ENCODE assay signal across 10 mouse cellular contexts in genomic region chr11:102146005-102146404, GRCm38 (mm10). TPM values are rescaled to one million over a fixed set of nuclear protein-coding genes. Genes with fewer than 3 reads are reported as not detected.
DNase-seq lines count a peak whose midpoint lies in the region; ATAC-seq lines count a peak whose summit lies in the region.
"Had no signal": no experiment of that assay in that cellular context is flagged by ENCODE, and none has a peak within 500 bp of the region (broad histone marks: within the 10 kb centered on the region; RNA-seq: fewer than 3 reads in every experiment).

No protein-coding gene starts in this region.

- H3K27ac ChIP-seq in forebrain, embryonic 10.5 days: no peak overlapping the region
- H3K27ac ChIP-seq in forebrain, embryonic 14.5 days (ENCODE audit: low read depth, low read length): no peak overlapping the region
- H3K27ac ChIP-seq in limb, embryonic 13.5 days: no peak overlapping the region

- no peak for DNase-seq in forebrain, embryonic 10.5 days (ENCODE audit: extremely low spot score, low spot score)
- DNase-seq in forebrain, embryonic 14.5 days (ENCODE audit: low spot score): no peak
- peak; percentile 38 for DNase-seq in retina, postnatal 1 day
- no peak for DNase-seq in retina, embryonic 14.5 days (ENCODE audit: low spot score)
- DNase-seq in testis, postnatal 14 days (ENCODE audit: low spot score): peak; percentile 75
- DNase-seq in layer of hippocampus, postnatal 36 days: no peak
- DNase-seq in layer of hippocampus, adult 9-10 months (ENCODE audit: low spot score): no peak
- DNase-seq: cerebellum, adult 18-20 months had no signal

- peaks cover 30% of the 10 kb centered on the region for H3K4me1 ChIP-seq in forebrain, embryonic 10.5 days
- no peaks in the 10 kb centered on the region for H3K4me1 ChIP-seq in forebrain, embryonic 14.5 days (ENCODE audit: control insufficient read depth, insufficient read depth, low read length)
- peaks cover 26% of the 10 kb centered on the region for H3K4me1 ChIP-seq in limb, embryonic 13.5 days

- H3K9ac ChIP-seq in forebrain, embryonic 14.5 days (ENCODE audit: low read length): no peak overlapping the region
- H3K9ac ChIP-seq in limb, embryonic 13.5 days: no peak overlapping the region

- no peak for ATAC-seq in forebrain, embryonic 14.5 days
- ATAC-seq in limb, embryonic 13.5 days (ENCODE audit: low FRiP score, low read depth): no peak

- no peaks in the 10 kb centered on the region for H3K9me3 ChIP-seq in forebrain, embryonic 10.5 days
- H3K9me3 ChIP-seq in forebrain, embryonic 14.5 days (replicated peaks; ENCODE audit: control insufficient read depth, low read length): no peaks in the 10 kb centered on the region
- H3K9me3 ChIP-seq in limb, embryonic 13.5 days: no peaks in the 10 kb centered on the region

- WGBS in forebrain, embryonic 10.5 days: 4% methylated on average over 16 of the region's 16 CpGs
- WGBS in forebrain, embryonic 14.5 days: 8% methylated on average over 16 of the region's 16 CpGs
- WGBS in limb, embryonic 13.5 days: 5% methylated on average over 16 of the region's 16 CpGs

- H3K4me3 ChIP-seq in forebrain, embryonic 10.5 days: peak overlapping the region; percentile 44
- H3K4me3 ChIP-seq in forebrain, embryonic 14.5 days (ENCODE audit: low read depth, low read length): no peak overlapping the region
- peak overlapping the region; percentile 40 for H3K4me3 ChIP-seq in limb, embryonic 13.5 days

- H3K4me2 ChIP-seq in forebrain, embryonic 14.5 days (ENCODE audit: low read length): no peak overlapping the region
- H3K4me2 ChIP-seq in limb, embryonic 13.5 days (replicated peaks): peak overlapping the region; percentile 66

- no peaks in the 10 kb centered on the region for H3K36me3 ChIP-seq in forebrain, embryonic 10.5 days (replicated peaks)
- H3K36me3 ChIP-seq in forebrain, embryonic 14.5 days (ENCODE audit: control insufficient read depth, insufficient read depth, low read length): no peaks in the 10 kb centered on the region
- no peaks in the 10 kb centered on the region for H3K36me3 ChIP-seq in limb, embryonic 13.5 days

- peaks cover 80% of the 10 kb centered on the region for H3K27me3 ChIP-seq in forebrain, embryonic 10.5 days (ENCODE audit: poor library complexity, severe bottlenecking)
- H3K27me3 ChIP-seq in forebrain, embryonic 14.5 days (replicated peaks; ENCODE audit: control insufficient read depth, insufficient read depth, low read length): peaks cover 62% of the 10 kb centered on the region
- H3K27me3 ChIP-seq in limb, embryonic 13.5 days: peaks cover 78% of the 10 kb centered on the region

RNA-seq across cellular contexts. Expression of gene Nags, which starts 0.7 kb away (rescaled TPM):
- not detected in 2 replicates for polyA plus RNA-seq in forebrain, embryonic 10.5 days (2016; fragmentation: Nextera tagmentation; extraction: Ambion mirVana)
- polyA plus RNA-seq in forebrain, embryonic 14.5 days (2014; fragmentation: Nextera tagmentation; extraction: Ambion mirVana): 0.14 and 0.17 TPM in 2 replicates
- 0.14 TPM in 1 of 2 replicates, not detected in the other for polyA plus RNA-seq in limb, embryonic 13.5 days (2015; fragmentation: Nextera tagmentation; extraction: Ambion mirVana)
- total RNA-seq in layer of hippocampus, postnatal 36 days (2021): not detected
- polyA plus RNA-seq: C2C12 had no signal

RNA-seq across cellular contexts. Expression of gene Tmem101, which starts 10.2 kb away (rescaled TPM):
- polyA plus RNA-seq in forebrain, embryonic 10.5 days (2016; fragmentation: Nextera tagmentation; extraction: Ambion mirVana): 37.3 and 39.8 TPM in 2 replicates
- 32.5 and 33.6 TPM in 2 replicates for polyA plus RNA-seq in forebrain, embryonic 14.5 days (2014; fragmentation: Nextera tagmentation; extraction: Ambion mirVana)
- polyA plus RNA-seq in limb, embryonic 13.5 days (2015; fragmentation: Nextera tagmentation; extraction: Ambion mirVana): 44.7 and 46.1 TPM in 2 replicates
- total RNA-seq in layer of hippocampus, postnatal 36 days (2021): 10 to 100 TPM; 29.5 to 30.6 TPM

RNA-seq across cellular contexts. Expression of gene Pyy, which starts 38.4 kb away (rescaled TPM):
- not detected in 2 replicates for polyA plus RNA-seq in forebrain, embryonic 10.5 days (2016; fragmentation: Nextera tagmentation; extraction: Ambion mirVana)
- polyA plus RNA-seq in forebrain, embryonic 14.5 days (2014; fragmentation: Nextera tagmentation; extraction: Ambion mirVana): not detected in 2 replicates
- not detected in 2 replicates for polyA plus RNA-seq in limb, embryonic 13.5 days (2015; fragmentation: Nextera tagmentation; extraction: Ambion mirVana)
- total RNA-seq in layer of hippocampus, postnatal 36 days (2021): not detected
- polyA plus RNA-seq: C2C12 had no signal

RNA-seq across cellular contexts. Expression of gene Lsm12, which starts 39.1 kb away (rescaled TPM):
- 137 and 141 TPM in 2 replicates for polyA plus RNA-seq in forebrain, embryonic 10.5 days (2016; fragmentation: Nextera tagmentation; extraction: Ambion mirVana)
- polyA plus RNA-seq in forebrain, embryonic 14.5 days (2014; fragmentation: Nextera tagmentation; extraction: Ambion mirVana): 83.1 and 93.7 TPM in 2 replicates
- 134 and 145 TPM in 2 replicates for polyA plus RNA-seq in limb, embryonic 13.5 days (2015; fragmentation: Nextera tagmentation; extraction: Ambion mirVana)
- total RNA-seq in layer of hippocampus, postnatal 36 days (2021): 10 to 100 TPM; 59.4 to 60.8 TPM

RNA-seq across cellular contexts. Expression of gene G6pc3, which starts 43.4 kb away (rescaled TPM):
- polyA plus RNA-seq in forebrain, embryonic 10.5 days (2016; fragmentation: Nextera tagmentation; extraction: Ambion mirVana): 38.0 and 39.5 TPM in 2 replicates
- polyA plus RNA-seq in forebrain, embryonic 14.5 days (2014; fragmentation: Nextera tagmentation; extraction: Ambion mirVana): 24.6 and 24.8 TPM in 2 replicates
- 35.6 and 36.1 TPM in 2 replicates for polyA plus RNA-seq in limb, embryonic 13.5 days (2015; fragmentation: Nextera tagmentation; extraction: Ambion mirVana)
- total RNA-seq in layer of hippocampus, postnatal 36 days (2021): 10 to 100 TPM; 52.0 to 58.5 TPM

Comparison
In these comparisons a context has a peak if more than half of its experiments do, and no peak if none do; other contexts are left out.
1. DNase-seq: peak in retina, postnatal 1 day (single experiment) and testis, postnatal 14 days (single experiment); none in forebrain, embryonic 10.5 days (single experiment), forebrain, embryonic 14.5 days (single experiment), retina, embryonic 14.5 days (single experiment), layer of hippocampus, postnatal 36 days (0 of 2) and layer of hippocampus, adult 9-10 months (single experiment).